Mouse (Mus musculus) liver, embryonic 14.5 days (tissue): Measurements from ENCODE around the gene Bmp2. TPM values are rescaled to one million over a fixed set of nuclear protein-coding genes. Genes with fewer than 3 reads are reported as not detected.

Source experiments
- ATAC-seq: fragments of 200-750 bp; cut with Nextera tagmentation; 2 replicates; pipeline ENCODE4 v1.8.0; 2017; ENCODE audit warnings: moderate number of reproducible peaks, mild to moderate bottlenecking, moderate library complexity; ENCODE audit not compliant: insufficient read depth
- DNase-seq, 3 experiments: peaks; one replicate each; pipeline ENCODE4 v3.0.0-alpha.2; 2012 to 2013; ENCODE audit warnings: low read depth in 3 of 3, low spot score in 3 of 3
- H3K27ac ChIP-seq: fragments of 300-500 bp; sonication (generic); 2 replicates; pipeline ENCODE4 v1.5.1; 2014; ENCODE audit warnings: moderate library complexity, mild to moderate bottlenecking, control low read depth, inconsistent platforms
- H3K27me3 ChIP-seq: fragments of 300-500 bp; sonication (generic); 2 replicates; pipeline ENCODE4 v1.6.1; 2014; ENCODE audit warnings: mild to moderate bottlenecking, low read length, moderate library complexity; ENCODE audit not compliant: control insufficient read depth, insufficient read depth
- H3K36me3 ChIP-seq: fragments of 300-500 bp; sonication (generic); replicated peaks from 2 replicates; pipeline ENCODE4 v1.6.1; 2014; ENCODE audit warnings: low read depth; ENCODE audit not compliant: control insufficient read depth, insufficient read depth
- H3K4me1 ChIP-seq, 2 experiments: fragments of 200-500 bp in 1 of 2; fragments of 300-500 bp in 1 of 2; sonication (generic) in 1 of 2; replicated peaks; 2 replicates each; pipeline ENCODE4 v1.6.1; 2012 to 2014; ENCODE audit warnings: antibody characterized with exemption in 1 of 2, inconsistent platforms in 1 of 2, low read length in 1 of 2; ENCODE audit not compliant: control insufficient read depth in 2 of 2, insufficient read depth in 2 of 2
- H3K4me2 ChIP-seq: fragments of 300-500 bp; sonication (generic); 2 replicates; pipeline ENCODE4 v1.6.1; 2014; ENCODE audit warnings: low read depth, mild to moderate bottlenecking, control low read depth, moderate library complexity
- H3K4me3 ChIP-seq, 2 experiments: fragments of 200-500 bp in 1 of 2; fragments of 300-500 bp in 1 of 2; sonication (generic) in 1 of 2; 2 replicates each; pipeline ENCODE4 v1.5.1; 2012 to 2014; ENCODE audit warnings: low read depth in 2 of 2, low read length in 2 of 2, mild to moderate bottlenecking in 2 of 2, control low read depth in 1 of 2, inconsistent platforms in 1 of 2, moderate library complexity in 1 of 2; ENCODE audit not compliant: insufficient read depth in 1 of 2
- H3K9ac ChIP-seq: fragments of 300-500 bp; sonication (generic); replicated peaks from 2 replicates; pipeline ENCODE4 v1.6.1; 2014; ENCODE audit warnings: mild to moderate bottlenecking, control low read depth, moderate library complexity
- H3K9me3 ChIP-seq: fragments of 300-500 bp; sonication (generic); 2 replicates; pipeline ENCODE4 v1.6.1; 2016; ENCODE audit warnings: low read length, mixed read lengths; ENCODE audit not compliant: control insufficient read depth
- CTCF ChIP-seq: IDR thresholded peaks from 2 replicates; pipeline ENCODE4 v1.5.1; 2016; ENCODE audit warnings: antibody characterized with exemption, low read depth, control low read depth
- EP300 ChIP-seq: IDR thresholded peaks from 2 replicates; pipeline ENCODE4 v1.6.1; 2016; ENCODE audit warnings: antibody characterized with exemption, low read depth
- WGBS: fragments of 180-500 bp; shearing (Covaris S2); extraction: QIAGEN DNeasy Blood & Tissue Kit; methylation state at CpG from one replicate; pipeline ENCODE4 v1.1.7; 2014; ENCODE audit not compliant: insufficient replicate concordance; 5-methylcytosine and 5-hydroxymethylcytosine counted together
- microRNA-seq: library from miRNA; unstranded; fragments of <30 nt; microRNA quantifications from one replicate; pipeline ENCODE4, GENCODE M21; 2016
- polyA plus RNA-seq, 2 experiments: library from polyadenylated mRNA; depleted of rRNA in 1 of 2; stranded (reverse) in 1 of 2; unstranded in 1 of 2; fragments of >200 nt; fragmentation: Nextera tagmentation in 1 of 2; extraction: Ambion mirVana in 1 of 2; gene quantifications; 2 replicates each; pipeline versions ENCODE4 v1.2.1 to v1.2.3; 2012 to 2014

Bmp2 gene
- polyA plus RNA-seq, 2 experiments, result 1.1 to 2.1 TPM

DNA sequence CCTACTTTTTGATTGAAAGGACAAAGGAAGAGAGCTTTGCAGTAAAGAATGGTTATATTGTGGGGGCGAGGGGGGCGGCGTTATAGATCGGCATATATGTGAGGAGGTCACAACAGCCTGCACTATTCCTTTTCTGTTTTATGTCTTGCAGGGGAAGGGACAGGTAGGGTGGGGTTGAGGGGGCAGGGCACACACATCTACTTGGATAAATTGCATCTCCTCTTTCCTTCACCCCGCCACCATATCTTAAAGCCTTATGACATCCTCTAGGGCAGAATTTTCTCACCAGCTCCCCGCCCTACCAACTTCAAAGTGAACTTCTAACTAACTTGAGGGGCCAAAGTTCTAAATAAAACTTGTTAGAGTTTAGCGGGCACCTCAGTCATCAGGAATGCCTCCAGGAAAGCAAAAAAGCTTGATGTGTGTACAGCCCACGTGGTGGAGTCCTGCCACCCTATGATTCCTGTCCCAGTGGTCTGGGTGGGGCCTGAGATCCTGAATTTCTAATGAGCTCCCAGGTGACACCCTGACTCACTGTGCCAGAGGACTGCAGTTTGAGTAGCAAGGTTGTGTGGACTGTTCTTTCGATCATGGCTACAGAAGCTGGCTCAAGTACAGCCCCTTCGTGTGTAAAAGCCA, 12.4 kb downstream of the Bmp2 start:
- WGBS, result 71% methylated on average over 10 of the region's 10 CpGs
- ATAC-seq, result no peak

GRCm38 (mm10) chr2:133565424-133565823, 13.5 kb downstream of the Bmp2 start:
- no peaks in the 10 kb centered on the region for H3K36me3 ChIP-seq
- no peak for ATAC-seq

More for the DNA sequence above, 12.4 kb downstream of the Bmp2 start:
- DNase-seq, result no peak
- TF ChIP-seq CTCF, result no peak
- no peak for TF ChIP-seq EP300
- Histone ChIP-seq H3K4me2 (no peak overlapping the region), H3K9ac (no peak overlapping the region), H3K4me3 (no peak overlapping the region), H3K9me3 (no peaks in the 10 kb centered on the region), H3K36me3 (no peaks in the 10 kb centered on the region), H3K4me1 (no peaks in the 10 kb centered on the region), H3K27ac (no peak overlapping the region), H3K27me3 (no peaks in the 10 kb centered on the region)

GRCm38 (mm10) chr2:133565995-133566710, 14.2 kb downstream of the Bmp2 start:
- Histone ChIP-seq H3K27me3 (no peaks in the 10 kb centered on the region), H3K36me3 (no peaks in the 10 kb centered on the region), H3K4me3 (no peak overlapping the region), H3K9ac (no peak overlapping the region), H3K9me3 (no peaks in the 10 kb centered on the region), H3K4me2 (no peak overlapping the region), H3K27ac (no peak overlapping the region), H3K4me1 (no peaks in the 10 kb centered on the region)
- TF ChIP-seq CTCF (no peak), EP300 (no peak)
- DNase-seq, result no peak
- 48% methylated on average over 14 of the region's 14 CpGs for WGBS
- no peak for ATAC-seq

More at GRCm38 (mm10) chr2:133565424-133565823, 13.5 kb downstream of the Bmp2 start:
- no peaks in the 10 kb centered on the region for H3K27me3 ChIP-seq
- no peaks in the 10 kb centered on the region for H3K4me1 ChIP-seq
- 79% methylated on average over 5 of the region's 5 CpGs for WGBS
- H3K4me2 ChIP-seq, result no peak overlapping the region
- no peak overlapping the region for H3K9ac ChIP-seq
- H3K27ac ChIP-seq, result no peak overlapping the region
- no peak overlapping the region for H3K4me3 ChIP-seq
- H3K9me3 ChIP-seq, result no peaks in the 10 kb centered on the region
- TF ChIP-seq EP300, result no peak
- TF ChIP-seq CTCF, result no peak
- DNase-seq, result no peak

- Histone ChIP-seq H3K4me2 (no peak overlapping the region), H3K27me3 (no peaks in the 10 kb centered on the region), H3K4me3 (no peak overlapping the region), H3K9me3 (no peaks in the 10 kb centered on the region), H3K36me3 (no peaks in the 10 kb centered on the region), H3K9ac (no peak overlapping the region), H3K4me1 (no peaks in the 10 kb centered on the region), H3K27ac (no peak overlapping the region)
- no peak for TF ChIP-seq EP300
- TF ChIP-seq CTCF, result no peak
- ATAC-seq (no peak), DNase-seq (no peak)
- 52% methylated on average over 12 of the region's 12 CpGs for WGBS
Observed at GRCm38 (mm10) chr2:133591562-133592255, 39.8 kb downstream of the Bmp2 start.

Small RNA genes within 50 kb of the gene (microRNA-seq; reads per million reads assigned to microRNA genes)
- not detected for gene Mir3090
